Comparison of ENCODE assay signal across 8 mouse cellular contexts in the genomic region with DNA sequence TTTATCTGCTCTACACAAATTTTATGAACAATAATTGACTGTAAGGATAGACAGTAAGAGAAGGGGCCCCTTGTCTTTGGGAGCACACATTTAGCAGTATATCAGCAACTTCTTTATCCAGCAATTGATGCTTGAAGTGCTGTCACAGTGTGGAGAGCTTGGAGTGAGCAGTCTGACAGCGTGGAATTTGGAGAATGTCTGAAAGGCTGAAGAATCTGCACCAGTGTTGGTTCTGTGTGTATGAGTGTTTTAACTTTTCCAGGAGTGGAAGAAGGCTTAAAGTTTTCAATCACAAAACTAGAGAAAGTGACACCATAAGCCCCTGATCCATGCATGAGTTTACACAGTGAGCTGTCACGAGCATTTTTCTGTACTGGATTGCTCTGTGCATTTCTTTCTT.
"Had no signal": no experiment of that assay in that cellular context is flagged by ENCODE, and none has a peak within 500 bp of the region (broad histone marks: within the 10 kb centered on the region; RNA-seq: fewer than 3 reads in every experiment).

No protein-coding gene starts in this region.

- H3K9me3 ChIP-seq: kidney, embryonic 15.5 days; liver, embryonic 13.5 days had no signal

- DNase-seq: layer of hippocampus, postnatal 36 days; liver, embryonic 13.5 days; lung, adult 2 months; thymus, adult 18-20 months; thymus, postnatal 36 days had no signal

- H3K9ac ChIP-seq: kidney, embryonic 15.5 days; liver, embryonic 13.5 days had no signal

- H3K4me1 ChIP-seq: kidney, embryonic 15.5 days; liver, embryonic 13.5 days had no signal

- H3K27me3 ChIP-seq: kidney, embryonic 15.5 days had no signal

- H3K4me2 ChIP-seq: kidney, embryonic 15.5 days; liver, embryonic 13.5 days; midbrain, embryonic 11.5 days had no signal

- H3K36me3 ChIP-seq: kidney, embryonic 15.5 days; liver, embryonic 13.5 days had no signal

- H3K4me3 ChIP-seq: kidney, embryonic 15.5 days; left cerebral cortex, adult 2 months; liver, embryonic 13.5 days had no signal

- H3K27ac ChIP-seq: kidney, embryonic 15.5 days; left cerebral cortex, adult 2 months; liver, embryonic 13.5 days had no signal
